Mouse (Mus musculus) limb, embryonic 11.5 days (tissue): Measurements from ENCODE around the gene Clta. TPM values are rescaled to one million over a fixed set of nuclear protein-coding genes. Genes with fewer than 3 reads are reported as not detected.

Source experiments
- ATAC-seq: fragments of 200-750 bp; cut with Nextera tagmentation; 2 replicates; pipeline ENCODE4 v1.8.0; 2017; ENCODE audit warnings: low read depth; ENCODE audit not compliant: insufficient number of reproducible peaks, low FRiP score, low TSS enrichment
- DNase-seq: peaks from one replicate; pipeline ENCODE4 v3.0.0-alpha.2; 2015; ENCODE audit warnings: low spot score
- H3K27ac ChIP-seq: fragments of 300-500 bp; sonication (generic); replicated peaks from 2 replicates; pipeline ENCODE4 v1.5.1; 2014; ENCODE audit warnings: low read depth, mild to moderate bottlenecking, low read length
- H3K27me3 ChIP-seq: fragments of 300-500 bp; sonication (generic); 2 replicates; pipeline ENCODE4 v1.6.1; 2014; ENCODE audit warnings: mild to moderate bottlenecking, low read length, mixed read lengths; ENCODE audit not compliant: control insufficient read depth, insufficient read depth
- H3K36me3 ChIP-seq: fragments of 300-500 bp; sonication (generic); 2 replicates; pipeline ENCODE4 v1.6.1; 2014; ENCODE audit warnings: mild to moderate bottlenecking, low read length, moderate library complexity, mixed read lengths; ENCODE audit not compliant: control insufficient read depth, insufficient read depth
- H3K4me1 ChIP-seq: fragments of 300-500 bp; sonication (generic); 2 replicates; pipeline ENCODE4 v1.6.1; 2014; ENCODE audit warnings: low read length, mixed read lengths; ENCODE audit not compliant: control insufficient read depth, insufficient read depth
- H3K4me2 ChIP-seq: fragments of 300-500 bp; sonication (generic); 2 replicates; pipeline ENCODE4 v1.6.1; 2014; ENCODE audit warnings: low read depth, mild to moderate bottlenecking, moderate library complexity; ENCODE audit not compliant: severe bottlenecking
- H3K4me3 ChIP-seq: fragments of 300-500 bp; sonication (generic); 2 replicates; pipeline ENCODE4 v1.5.1; 2014; ENCODE audit warnings: low read depth, low read length
- H3K9ac ChIP-seq: fragments of 300-500 bp; sonication (generic); 2 replicates; pipeline ENCODE4 v1.6.1; 2014; ENCODE audit warnings: mild to moderate bottlenecking, low read length
- H3K9me3 ChIP-seq: fragments of 300-500 bp; sonication (generic); 2 replicates; pipeline ENCODE4 v1.6.1; 2016; ENCODE audit warnings: low read length; ENCODE audit not compliant: control insufficient read depth
- WGBS: fragments of 180-500 bp; shearing (Covaris S2); extraction: QIAGEN DNeasy Blood & Tissue Kit; methylation state at CpG from one replicate; pipeline ENCODE4 v1.1.7; 2014; 5-methylcytosine and 5-hydroxymethylcytosine counted together
- polyA plus RNA-seq: library from polyadenylated mRNA; unstranded; fragments of >200 nt; fragmentation: Nextera tagmentation; extraction: Ambion mirVana; gene quantifications from 2 replicates; pipeline ENCODE4 v1.2.1, GENCODE M21; 2014

Gene Clta
- polyA plus RNA-seq, result 251 and 264 TPM in 2 replicates

- ATAC-seq, result no peak
- no peaks in the 10 kb centered on the region for H3K27me3 ChIP-seq
- no peak for DNase-seq
- 91% methylated on average over 5 of the region's 5 CpGs for WGBS
- H3K4me1 ChIP-seq, result no peaks in the 10 kb centered on the region
- no peaks in the 10 kb centered on the region for H3K36me3 ChIP-seq
- no peaks in the 10 kb centered on the region for H3K9me3 ChIP-seq
- no peak within 1 kb of the TSS for H3K4me2 ChIP-seq
- no peak within 1 kb of the TSS for H3K27ac ChIP-seq
- no peak within 1 kb of the TSS for H3K4me3 ChIP-seq
- no peak within 1 kb of the TSS for H3K9ac ChIP-seq
These were observed at the start of gene Clta for GRCm38 (mm10) chr4:44004126-44004525. TSS of gene Clta (plus strand) at chr4:44004452.

GRCm38 (mm10) chr4:43957292-43957845, 46.9 kb upstream of the Clta start, which contains the start of gene Glipr2:
TSS of gene Glipr2 (plus strand) at chr4:43957401.
- ATAC-seq (peak; percentile 93), DNase-seq (peak; percentile 97)
- H3K27ac ChIP-seq, result peak within 1 kb of the TSS; percentile 49
- H3K27me3 ChIP-seq, result no peaks in the 10 kb centered on the region
- peak within 1 kb of the TSS; percentile 81 for H3K4me2 ChIP-seq
- WGBS, result 0% methylated on average over 45 of the region's 45 CpGs
- peaks cover 14% of the 10 kb centered on the region; the same call in 1 of the 2 replicates for H3K4me1 ChIP-seq
- peak within 1 kb of the TSS; percentile 60 for H3K4me3 ChIP-seq
- H3K9ac ChIP-seq, result peak within 1 kb of the TSS; percentile 63
- no peaks in the 10 kb centered on the region for H3K9me3 ChIP-seq
- no peaks in the 10 kb centered on the region for H3K36me3 ChIP-seq

GRCm38 (mm10) chr4:43957846-43958461, 46.3 kb upstream of the Clta start:
- peak overlapping the region; percentile 49 for H3K27ac ChIP-seq
- H3K9ac ChIP-seq, result peak overlapping the region; percentile 63
- no peaks in the 10 kb centered on the region for H3K36me3 ChIP-seq
- H3K9me3 ChIP-seq, result no peaks in the 10 kb centered on the region
- H3K4me1 ChIP-seq, result peaks cover 14% of the 10 kb centered on the region; the same call in 1 of the 2 replicates
- ATAC-seq (peak; percentile 63), DNase-seq (peak; percentile 85)
- no peaks in the 10 kb centered on the region for H3K27me3 ChIP-seq
- H3K4me3 ChIP-seq, result peak overlapping the region; percentile 60
- peak overlapping the region; percentile 81 for H3K4me2 ChIP-seq
- under 1% methylated on average over 26 of the region's 26 CpGs for WGBS

- Histone ChIP-seq H3K4me3 (no peak overlapping the region), H3K9ac (no peak overlapping the region), H3K9me3 (no peaks in the 10 kb centered on the region), H3K4me2 (no peak overlapping the region), H3K4me1 (peaks cover 18% of the 10 kb centered on the region), H3K36me3 (no peaks in the 10 kb centered on the region), H3K27ac (no peak overlapping the region), H3K27me3 (no peaks in the 10 kb centered on the region)
- ATAC-seq (no peak), DNase-seq (no peak)
- 70% methylated on average over 9 of the region's 9 CpGs for WGBS
These were observed 44.6 kb upstream of the Clta start for GRCm38 (mm10) chr4:43959523-43960179.

- no peak overlapping the region for H3K9ac ChIP-seq
- WGBS, result 93% methylated on average over 6 of the region's 6 CpGs
- no peak for ATAC-seq
- H3K4me2 ChIP-seq, result no peak overlapping the region
- H3K9me3 ChIP-seq, result no peaks in the 10 kb centered on the region
- H3K4me3 ChIP-seq, result no peak overlapping the region
- H3K27me3 ChIP-seq, result no peaks in the 10 kb centered on the region
- DNase-seq, result no peak
- H3K27ac ChIP-seq, result no peak overlapping the region
- no peaks in the 10 kb centered on the region for H3K36me3 ChIP-seq
- peaks cover 19% of the 10 kb centered on the region for H3K4me1 ChIP-seq
These were observed 44.0 kb upstream of the Clta start for GRCm38 (mm10) chr4:43960207-43960606.

- Histone ChIP-seq H3K9ac (no peak overlapping the region), H3K4me3 (no peak overlapping the region), H3K4me2 (no peak overlapping the region), H3K9me3 (no peaks in the 10 kb centered on the region), H3K36me3 (no peaks in the 10 kb centered on the region), H3K27me3 (no peaks in the 10 kb centered on the region), H3K27ac (no peak overlapping the region), H3K4me1 (peaks cover 13% of the 10 kb centered on the region)
- ATAC-seq (no peak), DNase-seq (no peak)
- WGBS, result 45% methylated on average over 2 of the region's 2 CpGs
These were observed 39.9 kb upstream of the Clta start for GRCm38 (mm10) chr4:43964326-43964833.

- Histone ChIP-seq H3K27me3 (no peaks in the 10 kb centered on the region), H3K4me2 (no peak overlapping the region), H3K4me3 (no peak overlapping the region), H3K9ac (no peak overlapping the region), H3K4me1 (peaks cover 12% of the 10 kb centered on the region), H3K36me3 (no peaks in the 10 kb centered on the region), H3K9me3 (no peaks in the 10 kb centered on the region), H3K27ac (no peak overlapping the region)
- no peak for DNase-seq
- WGBS, result 41% methylated on average over 4 of the region's 4 CpGs
- no peak for ATAC-seq
These were observed 39.1 kb upstream of the Clta start for GRCm38 (mm10) chr4:43964951-43965684.
